Mouse (Mus musculus) erythroid progenitor cell, adult 5-6 weeks (primary cell): ENCODE data around the gene Zfp992. TPM values are rescaled to one million over a fixed set of nuclear protein-coding genes. Genes with fewer than 3 reads are reported as not detected.
"Not testable (repeated sequence)": the region's sequence is repeated elsewhere in the genome, so short reads cannot be mapped to it uniquely, and the experiment has no call there.

Experiments
- ATAC-seq: replicated peaks from 2 replicates; pipeline ENCODE4 v1.8.0; 2016; ENCODE audit warnings: moderate number of reproducible peaks, mild to moderate bottlenecking, moderate TSS enrichment, inconsistent platforms; ENCODE audit not compliant: poor library complexity, low FRiP score, severe bottlenecking
- total RNA-seq, 2 experiments: library from RNA; stranded (forward) in 1 of 2; stranded (reverse) in 1 of 2; fragments of 150-400 nt in 1 of 2; fragments of 186-747, 209-891 nt in 1 of 2; gene quantifications; 2 replicates each; pipeline versions ENCODE4 v1.2.3 to v1.2.4; 2015 to 2017; ENCODE audit warnings: low replicate concordance in 2 of 2

The Zfp992 gene
- total RNA-seq, 2 experiments from 2014 or later = 0.15 to 3.4 TPM

GRCm38 (mm10) chr4:146509029-146509428, 60.2 kb downstream of the Zfp992 start:
- not testable (repeated sequence) for ATAC-seq

- not testable (repeated sequence) for ATAC-seq
Observed at GRCm38 (mm10) chr4:146511871-146512270, 63.0 kb downstream of the Zfp992 start.

GRCm38 (mm10) chr4:146516474-146516873, 67.7 kb downstream of the Zfp992 start:
- no peak for ATAC-seq

- not testable (repeated sequence) for ATAC-seq
Observed at GRCm38 (mm10) chr4:146517150-146517549, 68.3 kb downstream of the Zfp992 start.

Other genes starting within 250 kb of the Zfp992 start
- not detected in 2 replicates for gene Zfp981, start 53.0 kb downstream of the Zfp992 start, total RNA-seq (2015; ENCODE audit: low replicate concordance)
- gene Zfp981, start 53.0 kb downstream of the Zfp992 start, total RNA-seq (2017; ENCODE audit: low replicate concordance) = not detected in 2 replicates
- 23.9 TPM in 1 of 2 replicates, not detected in the other for gene Zfp993, start 161.9 kb downstream of the Zfp992 start, total RNA-seq (2015; ENCODE audit: low replicate concordance)
- 47.4 TPM in 1 of 2 replicates, not detected in the other for gene Zfp993, start 161.9 kb downstream of the Zfp992 start, total RNA-seq (2017; ENCODE audit: low replicate concordance)